Mouse (Mus musculus): ENCODE data around the gene Basp1. TPM values are rescaled to one million over a fixed set of nuclear protein-coding genes. Genes with fewer than 3 reads are reported as not detected.

Basp1 gene
- polyA plus RNA-seq, 1 experiment from 2014 or later, result 139 TPM

Other genes starting within 250 kb of the Basp1 start
- gene Myo10, start 208.8 kb upstream of the Basp1 start, polyA plus RNA-seq (2014; fragmentation: Nextera tagmentation; extraction: Ambion mirVana), result 72.6 and 72.7 TPM in 2 replicates